Mouse (Mus musculus): ENCODE data around the gene Egfl7.

Gene Egfl7

DNA sequence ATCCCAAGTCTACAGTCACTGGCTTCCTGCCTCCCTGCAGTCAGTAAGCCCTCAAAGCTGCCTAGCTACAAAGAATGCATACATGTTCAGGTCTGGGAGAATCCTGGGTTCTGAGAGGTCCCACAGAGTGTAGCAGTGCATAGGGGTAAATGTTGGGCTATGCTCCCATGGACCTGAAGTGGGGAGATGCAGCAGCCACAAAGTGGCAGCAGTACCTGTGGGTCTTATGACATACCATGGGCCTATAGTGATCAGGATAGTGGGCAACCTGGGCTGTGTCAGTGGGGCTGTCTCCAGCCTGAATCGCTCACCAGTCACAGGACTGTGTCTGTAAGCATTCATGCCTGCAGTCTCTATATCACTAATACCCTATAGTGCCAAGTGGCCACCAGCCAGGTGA, at the start of gene Egfl7:
Egfl7 (plus strand) TSS at position 301 of the 400 bp plus-strand sequence.
- in situ Hi-C loops (cut with MboI; ENCODE audit: low pct_unique_long_range_greater_than_20kb in 1 of 2, low sequenced_read_pairs in 2 of 2, unreplicated experiment in 1 of 2), result no loop called here

DNA sequence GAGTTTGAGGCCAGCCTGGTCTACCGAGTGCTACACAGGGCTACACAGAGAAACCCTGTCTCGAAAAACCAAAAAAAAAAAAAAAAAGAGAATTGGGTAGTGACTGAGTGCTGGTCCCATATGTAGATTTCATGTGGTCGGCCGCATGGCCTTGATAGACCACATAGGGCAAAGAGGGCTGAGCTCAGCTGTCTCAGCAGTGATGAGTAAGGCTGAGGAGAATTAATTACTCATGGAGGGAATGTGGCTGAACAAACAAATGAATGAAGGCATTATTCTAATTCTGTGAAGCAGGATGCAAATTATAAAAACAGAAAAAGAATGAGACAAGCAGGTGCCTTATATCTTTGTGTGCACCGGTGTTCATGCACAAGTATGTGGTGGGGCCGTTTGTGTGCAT, 48.0 kb upstream of the Egfl7 start:
- in situ Hi-C loops (cut with MboI; ENCODE audit: low pct_unique_long_range_greater_than_20kb in 1 of 2, low sequenced_read_pairs in 2 of 2, unreplicated experiment in 1 of 2), result no loop called here

DNA sequence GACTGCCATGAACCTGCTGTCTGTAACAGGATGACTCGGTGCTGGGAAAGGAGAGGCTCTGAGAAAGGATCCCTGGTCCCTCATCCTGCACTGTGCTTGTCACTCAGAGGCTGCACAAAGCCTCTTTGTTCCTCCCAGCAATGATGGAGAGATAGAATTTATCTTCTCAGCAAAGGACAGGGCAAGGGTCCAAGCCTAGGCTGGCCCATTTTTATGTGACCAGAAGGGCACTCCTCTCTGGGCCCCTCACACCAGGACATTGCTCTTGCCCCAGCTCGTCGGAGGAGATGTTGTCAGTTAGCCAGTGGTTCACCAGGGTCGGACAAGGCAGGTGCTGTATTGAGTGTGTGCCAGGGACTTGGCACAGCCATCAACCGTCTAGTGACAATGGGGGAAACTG, 46.6 kb upstream of the Egfl7 start:
- in situ Hi-C loops (cut with MboI; ENCODE audit: low pct_unique_long_range_greater_than_20kb in 1 of 2, low sequenced_read_pairs in 2 of 2, unreplicated experiment in 1 of 2), result no loop called here

DNA sequence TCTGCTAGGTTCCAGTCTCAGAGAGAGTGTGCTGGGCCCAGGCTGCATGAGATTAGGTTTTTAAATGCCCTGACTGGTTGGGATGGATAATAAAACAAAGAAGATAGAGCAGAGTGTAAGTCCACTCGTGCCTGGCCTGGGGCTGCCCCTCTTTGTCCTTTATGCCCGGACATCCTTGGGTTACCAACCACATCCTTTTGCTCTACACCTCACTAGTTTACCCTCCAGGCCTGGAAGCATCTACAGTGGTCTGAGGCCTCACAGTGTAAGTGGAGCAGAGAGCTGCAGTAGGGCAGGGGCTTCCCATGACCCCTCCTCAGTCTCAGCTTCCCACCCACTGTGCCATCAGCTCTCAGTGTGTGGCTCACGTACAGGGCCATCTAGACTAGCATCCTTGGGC, 45.7 kb upstream of the Egfl7 start:
- in situ Hi-C loops (cut with MboI; ENCODE audit: low pct_unique_long_range_greater_than_20kb in 1 of 2, low sequenced_read_pairs in 2 of 2, unreplicated experiment in 1 of 2), result no loop called here

DNA sequence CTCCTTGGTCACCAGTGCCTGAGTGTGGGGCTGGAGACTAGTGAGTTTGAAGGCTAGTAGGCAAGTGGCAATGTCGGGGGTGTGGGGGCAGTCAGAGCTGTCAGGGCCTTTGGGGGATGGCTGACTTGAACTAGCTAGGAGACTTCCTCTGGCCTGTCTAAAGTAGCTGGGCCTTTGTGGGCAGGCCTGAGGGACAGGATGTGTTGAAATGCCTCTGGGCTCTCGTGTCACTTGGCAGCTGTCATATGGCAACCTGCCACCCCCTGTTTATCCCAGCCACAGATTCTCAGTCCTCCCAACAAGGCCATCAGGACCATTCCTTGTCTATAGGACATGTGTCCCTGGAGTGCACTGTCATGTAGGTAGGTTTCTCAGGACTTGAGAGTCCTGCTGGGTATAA, 45.2 kb upstream of the Egfl7 start:
- in situ Hi-C loops (cut with MboI; ENCODE audit: low pct_unique_long_range_greater_than_20kb in 1 of 2, low sequenced_read_pairs in 2 of 2, unreplicated experiment in 1 of 2), result no loop called here

DNA sequence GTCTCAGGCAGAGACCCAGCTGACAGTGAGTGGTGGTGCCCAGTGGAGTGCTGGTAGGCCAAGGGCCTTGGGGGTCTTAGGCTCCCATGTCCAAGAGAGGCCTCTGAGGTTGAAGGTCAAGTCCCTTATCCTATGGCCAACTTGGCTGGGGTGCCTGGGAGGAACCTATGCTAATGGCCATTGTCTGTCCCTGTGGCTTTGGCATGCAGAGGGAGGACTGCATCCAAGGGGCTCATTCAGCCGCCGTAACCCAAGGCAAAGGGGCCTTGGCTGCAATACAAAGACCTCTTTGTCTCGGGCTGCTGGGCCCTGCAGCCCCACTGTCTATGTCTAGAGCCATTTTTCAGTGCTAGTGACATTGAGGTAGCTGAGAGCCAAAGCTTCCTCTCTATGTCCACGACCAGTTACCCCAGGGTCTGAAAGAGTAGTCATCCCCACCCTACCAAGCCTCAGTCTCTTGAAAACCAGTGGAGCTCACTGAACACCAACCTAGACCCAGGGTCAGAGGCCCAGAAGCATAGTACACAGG, 44.2 kb upstream of the Egfl7 start:
- in situ Hi-C loops (cut with MboI; ENCODE audit: low pct_unique_long_range_greater_than_20kb in 1 of 2, low sequenced_read_pairs in 2 of 2, unreplicated experiment in 1 of 2), result no loop called here

DNA sequence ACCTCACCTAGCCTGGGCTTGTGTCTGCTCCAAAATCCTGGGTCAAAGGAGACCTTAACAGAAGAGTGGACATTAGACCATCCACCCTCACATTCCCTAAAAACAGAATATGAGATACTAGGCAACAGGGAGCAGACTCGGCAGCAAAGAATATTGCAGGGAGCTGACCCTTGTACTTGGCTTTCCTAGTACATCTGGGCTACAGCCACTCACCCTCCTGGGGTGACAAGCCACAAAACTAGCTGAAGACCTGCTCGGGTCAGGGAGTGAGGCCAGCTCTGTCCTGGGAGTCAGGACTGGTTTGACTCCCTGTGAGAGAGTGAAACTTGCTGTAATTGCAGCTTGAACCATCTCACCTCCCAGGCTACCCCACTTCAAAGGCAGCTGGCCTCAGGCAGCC, 40.3 kb upstream of the Egfl7 start:
- in situ Hi-C loops (cut with MboI; ENCODE audit: low pct_unique_long_range_greater_than_20kb in 1 of 2, low sequenced_read_pairs in 2 of 2, unreplicated experiment in 1 of 2), result no loop called here

DNA sequence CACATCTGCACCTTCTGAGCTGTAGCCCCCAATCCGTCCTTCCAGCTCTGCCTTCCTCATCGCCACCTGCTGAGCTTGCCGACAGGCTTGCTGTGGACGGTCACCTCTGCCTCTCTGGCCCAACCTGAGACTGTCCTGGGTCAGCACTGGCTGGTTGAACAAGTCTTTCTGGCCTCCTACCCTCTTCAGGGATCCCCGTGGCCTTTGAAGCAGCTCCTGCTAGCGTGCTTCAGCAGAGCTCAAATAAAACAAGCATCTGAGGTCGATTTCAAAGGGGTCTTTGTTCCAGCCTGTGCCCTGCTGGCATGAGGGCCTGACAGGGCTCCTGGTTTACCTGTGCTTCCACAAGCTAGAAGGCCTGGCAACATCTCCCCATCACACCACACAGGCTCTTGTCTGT, 39.1 kb upstream of the Egfl7 start:
- in situ Hi-C loops (cut with MboI; ENCODE audit: low pct_unique_long_range_greater_than_20kb in 1 of 2, low sequenced_read_pairs in 2 of 2, unreplicated experiment in 1 of 2), result no loop called here

DNA sequence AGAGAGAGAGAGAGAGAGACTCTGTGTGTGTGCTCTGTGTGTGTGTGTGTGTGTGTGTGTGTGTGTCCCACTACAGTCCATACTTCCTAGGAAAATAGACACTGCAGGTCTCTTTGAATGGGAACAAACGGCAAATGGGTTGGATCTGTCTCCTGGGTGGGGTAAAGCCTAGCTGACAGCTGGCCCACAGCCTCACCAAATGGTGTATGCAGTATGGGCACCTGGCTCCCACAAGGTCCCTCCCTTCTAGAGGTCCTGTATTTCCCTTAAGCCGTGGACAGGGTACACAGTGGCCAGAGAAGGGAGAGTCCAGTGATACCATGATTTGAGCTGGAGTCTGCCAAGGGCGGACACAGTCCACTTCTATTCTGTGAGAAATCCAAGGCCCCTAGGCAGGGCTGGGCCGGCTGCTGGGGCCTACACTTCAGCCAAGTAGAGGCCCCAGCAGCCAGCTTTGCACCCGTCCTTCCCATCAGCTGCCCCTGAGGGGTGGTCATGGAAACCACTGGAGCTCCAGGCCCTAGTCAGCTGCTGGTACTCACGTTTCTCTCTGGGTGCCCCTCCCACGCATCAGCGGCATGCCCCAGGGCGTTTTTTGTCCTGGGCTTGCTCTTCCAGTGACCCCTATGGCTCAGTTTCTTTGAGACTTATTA, 38.4 kb upstream of the Egfl7 start:
- in situ Hi-C loops (cut with MboI; ENCODE audit: low pct_unique_long_range_greater_than_20kb in 1 of 2, low sequenced_read_pairs in 2 of 2, unreplicated experiment in 1 of 2), result no loop called here

DNA sequence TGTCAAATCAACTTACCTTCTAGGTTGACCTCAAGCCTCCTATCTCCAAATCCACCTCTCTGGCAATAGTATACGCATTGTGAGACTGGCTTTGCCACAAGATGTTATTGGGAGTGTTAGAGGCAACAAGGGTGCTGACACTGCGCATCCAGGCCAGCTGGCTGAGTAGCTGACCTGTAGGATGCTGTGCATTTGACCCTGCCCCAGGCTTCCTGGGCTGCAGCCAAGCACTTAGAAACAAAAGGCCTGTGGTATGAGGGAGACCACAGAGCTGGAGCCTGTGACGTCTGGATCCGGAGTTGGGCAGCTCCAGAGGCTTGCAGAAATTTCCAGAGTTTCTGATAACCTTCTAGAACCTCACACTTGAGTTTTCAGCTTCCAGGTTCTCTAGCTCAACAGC, 36.7 kb upstream of the Egfl7 start:
- in situ Hi-C loops (cut with MboI; ENCODE audit: low pct_unique_long_range_greater_than_20kb in 1 of 2, low sequenced_read_pairs in 2 of 2, unreplicated experiment in 1 of 2), result no loop called here

DNA sequence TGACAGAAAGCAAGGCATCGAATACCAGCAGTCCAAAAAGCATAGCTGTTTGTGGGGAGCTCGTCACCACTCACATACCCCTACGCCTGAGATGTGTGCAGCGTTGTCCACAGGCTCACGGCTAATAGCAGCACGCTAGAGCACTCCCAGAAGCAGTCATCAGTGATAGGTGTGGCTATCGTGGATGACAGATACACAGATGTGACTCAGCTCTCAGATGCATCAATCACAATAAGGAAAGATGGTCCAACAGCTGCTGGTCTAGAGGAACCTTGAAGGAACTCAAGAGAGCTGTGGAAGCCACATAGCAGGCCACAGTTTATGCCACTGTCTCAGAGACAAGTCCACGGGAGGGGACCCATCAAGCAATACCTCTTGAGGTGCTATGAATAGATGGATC, 36.0 kb upstream of the Egfl7 start:
- in situ Hi-C loops (cut with MboI; ENCODE audit: low pct_unique_long_range_greater_than_20kb in 1 of 2, low sequenced_read_pairs in 2 of 2, unreplicated experiment in 1 of 2), result no loop called here

DNA sequence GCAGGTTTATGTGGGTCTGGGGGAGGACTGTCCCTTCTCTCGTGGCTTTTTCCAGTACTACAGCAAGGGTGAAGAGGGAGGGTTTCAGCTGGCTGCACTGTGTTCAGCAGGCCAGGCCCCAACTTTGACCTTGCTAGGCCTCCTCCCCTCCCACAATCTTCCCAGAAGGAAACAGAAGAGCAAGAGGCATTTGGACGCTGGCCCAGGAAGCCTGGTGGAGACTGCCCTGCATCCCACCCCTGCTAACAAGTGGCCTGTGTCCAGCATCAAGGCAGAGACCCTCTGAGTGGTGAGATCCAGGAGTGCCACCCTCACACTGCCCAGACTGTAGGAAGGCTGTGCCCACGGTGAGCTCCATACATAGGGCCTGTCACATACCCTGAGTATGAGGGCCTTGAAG, 35.5 kb upstream of the Egfl7 start:
- in situ Hi-C loops (cut with MboI; ENCODE audit: low pct_unique_long_range_greater_than_20kb in 1 of 2, low sequenced_read_pairs in 2 of 2, unreplicated experiment in 1 of 2), result no loop called here

DNA sequence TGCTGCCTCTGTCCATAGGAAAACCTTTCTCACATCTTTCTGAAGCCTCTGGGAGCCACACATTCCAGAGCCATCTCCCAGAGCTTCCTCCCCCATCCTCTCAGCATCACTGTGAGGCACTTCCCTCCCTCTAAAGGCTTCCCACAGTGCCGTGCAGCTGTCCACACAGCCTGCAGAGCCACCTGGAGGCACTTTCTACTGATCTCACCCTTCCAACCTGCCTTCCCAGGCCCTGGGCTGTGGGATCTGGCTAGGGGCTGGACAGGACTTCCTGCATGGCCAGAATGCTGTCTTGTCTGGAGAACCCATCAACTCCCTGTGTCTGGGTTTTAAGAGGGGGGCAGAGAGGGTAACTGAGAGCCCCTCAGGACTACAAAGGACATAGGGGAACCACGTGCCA, 32.3 kb upstream of the Egfl7 start:
- in situ Hi-C loops (cut with MboI; ENCODE audit: low pct_unique_long_range_greater_than_20kb in 1 of 2, low sequenced_read_pairs in 2 of 2, unreplicated experiment in 1 of 2), result no loop called here

DNA sequence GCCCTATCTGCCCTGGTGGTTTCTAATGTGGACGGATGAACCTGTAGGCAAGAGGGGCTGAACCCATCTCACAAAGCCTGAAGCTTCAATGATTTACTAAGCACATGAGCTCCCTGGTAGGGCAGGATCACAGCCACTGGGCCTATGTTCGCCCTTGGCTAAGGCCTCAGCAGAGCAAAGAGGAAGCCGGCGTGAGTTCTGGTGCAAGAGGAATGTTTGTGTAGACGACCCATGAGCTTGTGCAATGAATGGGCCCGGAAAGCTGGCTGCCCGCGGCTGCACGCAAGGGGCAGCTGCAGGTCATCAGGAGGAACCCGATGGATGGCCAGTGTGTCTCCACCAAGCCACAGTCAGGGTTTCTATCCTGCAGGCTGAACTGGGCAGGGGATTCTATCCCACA, 30.0 kb upstream of the Egfl7 start:
- in situ Hi-C loops (cut with MboI; ENCODE audit: low pct_unique_long_range_greater_than_20kb in 1 of 2, low sequenced_read_pairs in 2 of 2, unreplicated experiment in 1 of 2), result loop anchor here (25.0 kb wide), 2 partner anchors 238 to 388 kb away; partner anchors contain the start of gene Gpsm1 (in 1 of the 2)

DNA sequence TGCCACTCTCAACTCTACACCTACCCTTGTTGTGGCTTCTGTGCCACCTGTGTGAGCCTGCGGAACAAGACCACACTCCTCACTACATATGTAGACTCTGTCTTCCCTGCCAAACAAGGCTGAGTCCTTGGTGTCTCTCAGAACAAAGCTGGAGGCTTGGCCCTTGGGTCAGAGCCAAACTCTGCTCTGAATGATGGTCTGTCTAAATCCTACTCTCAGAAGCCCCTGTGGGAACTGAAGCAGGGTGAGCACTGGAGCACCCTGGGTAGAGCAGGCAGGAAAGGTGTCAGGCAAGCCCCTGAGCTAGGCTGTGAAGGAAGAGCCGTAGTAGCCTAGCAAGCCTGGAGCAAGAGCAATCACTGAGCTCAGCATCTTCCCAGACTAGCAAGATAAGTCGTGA, 29.6 kb upstream of the Egfl7 start:
- in situ Hi-C loops (cut with MboI; ENCODE audit: low pct_unique_long_range_greater_than_20kb in 1 of 2, low sequenced_read_pairs in 2 of 2, unreplicated experiment in 1 of 2), result loop anchor here (25.0 kb wide), 2 partner anchors 238 to 388 kb away; partner anchors contain the start of gene Gpsm1 (in 1 of the 2)

DNA sequence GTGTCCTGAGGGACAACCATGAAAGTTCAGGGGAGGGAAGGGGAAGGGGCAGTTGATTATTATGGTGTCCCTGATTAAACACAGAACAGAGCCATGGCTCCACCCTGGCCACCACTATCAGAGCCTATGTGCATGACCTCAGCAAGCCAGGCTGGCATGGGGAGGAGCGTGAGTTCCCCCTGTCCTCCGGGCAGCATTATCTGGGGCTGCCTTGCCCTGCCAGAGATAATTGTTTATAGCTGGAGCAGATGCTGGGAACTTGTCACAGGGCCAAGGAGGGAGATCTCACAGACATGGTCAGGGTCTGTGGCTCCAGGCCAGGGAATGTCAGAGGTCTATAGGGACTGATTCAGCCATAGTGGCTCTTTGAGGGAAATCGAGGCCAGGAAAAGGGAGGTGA, 29.0 kb upstream of the Egfl7 start:
- in situ Hi-C loops (cut with MboI; ENCODE audit: low pct_unique_long_range_greater_than_20kb in 1 of 2, low sequenced_read_pairs in 2 of 2, unreplicated experiment in 1 of 2), result loop anchor here (25.0 kb wide), 2 partner anchors 238 to 388 kb away; partner anchors contain the start of gene Gpsm1 (in 1 of the 2)

DNA sequence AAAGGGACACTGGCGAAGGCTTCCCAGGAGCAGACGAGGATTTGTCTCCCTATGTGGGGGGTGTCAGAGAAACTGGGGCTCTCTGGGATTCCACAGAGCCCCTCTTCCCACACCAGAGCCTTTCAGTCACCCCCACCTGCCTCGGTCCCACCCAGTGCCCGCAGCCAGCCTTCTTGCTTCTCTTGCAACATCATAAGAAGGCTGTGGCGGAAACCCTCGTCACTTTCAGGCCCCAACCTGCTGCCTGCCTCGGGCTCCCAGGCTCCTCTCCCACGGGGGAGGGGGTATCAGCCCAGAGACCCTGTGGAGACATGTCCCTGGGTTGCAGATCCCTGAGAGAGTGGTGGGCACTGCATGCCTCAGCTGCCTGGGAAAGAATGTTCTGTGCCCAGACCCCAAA, 28.4 kb upstream of the Egfl7 start:
- in situ Hi-C loops (cut with MboI; ENCODE audit: low pct_unique_long_range_greater_than_20kb in 1 of 2, low sequenced_read_pairs in 2 of 2, unreplicated experiment in 1 of 2), result loop anchor here (25.0 kb wide), 2 partner anchors 239 to 389 kb away; partner anchors contain the start of gene Gpsm1 (in 1 of the 2)

DNA sequence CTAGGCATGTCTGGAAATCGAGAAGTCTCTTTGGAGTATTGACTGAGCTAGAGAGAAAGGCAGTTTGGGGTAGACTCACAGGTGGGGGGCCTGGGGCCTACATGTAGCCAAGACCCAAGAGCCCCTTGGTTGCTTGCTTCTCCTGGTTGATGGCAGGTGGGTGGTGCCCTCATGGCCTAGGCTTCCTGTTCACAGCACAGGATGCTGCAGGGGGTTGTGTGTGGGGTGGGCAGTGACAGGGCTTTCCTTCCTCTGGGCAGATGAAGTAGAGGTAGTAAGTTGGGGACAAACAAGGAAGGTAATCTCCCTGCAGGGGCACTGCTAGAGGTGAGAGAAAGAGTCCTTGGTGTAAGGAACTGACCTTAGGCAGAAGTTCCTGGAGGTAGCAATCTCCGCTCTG, 27.7 kb upstream of the Egfl7 start:
- in situ Hi-C loops (cut with MboI; ENCODE audit: low pct_unique_long_range_greater_than_20kb in 1 of 2, low sequenced_read_pairs in 2 of 2, unreplicated experiment in 1 of 2), result loop anchor here (25.0 kb wide), 2 partner anchors 240 to 390 kb away; partner anchors contain the start of gene Gpsm1 (in 1 of the 2)

DNA sequence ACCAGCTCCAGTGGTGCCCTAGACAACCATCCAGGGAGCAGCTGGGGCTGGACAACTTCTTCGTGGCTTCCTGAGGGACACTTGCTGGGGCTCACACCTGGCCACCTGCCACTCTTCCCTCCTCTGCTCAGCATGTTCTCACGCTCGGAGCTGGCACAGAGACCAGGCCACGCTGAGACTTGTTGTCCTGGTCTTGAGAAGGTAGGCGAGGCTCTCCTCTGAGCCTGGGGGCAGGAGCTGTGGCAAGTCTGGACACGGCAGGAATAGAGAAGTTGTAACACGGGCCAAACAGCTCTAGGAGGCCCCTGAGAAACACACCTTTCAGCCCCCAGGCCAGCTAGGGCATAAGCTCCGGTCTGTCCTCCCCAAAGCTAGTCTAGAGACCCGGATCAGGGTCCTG, 25.9 kb upstream of the Egfl7 start:
- in situ Hi-C loops (cut with MboI; ENCODE audit: low pct_unique_long_range_greater_than_20kb in 1 of 2, low sequenced_read_pairs in 2 of 2, unreplicated experiment in 1 of 2), result loop anchor here (25.0 kb wide), 2 partner anchors 242 to 392 kb away; partner anchors contain the start of gene Gpsm1 (in 1 of the 2)

DNA sequence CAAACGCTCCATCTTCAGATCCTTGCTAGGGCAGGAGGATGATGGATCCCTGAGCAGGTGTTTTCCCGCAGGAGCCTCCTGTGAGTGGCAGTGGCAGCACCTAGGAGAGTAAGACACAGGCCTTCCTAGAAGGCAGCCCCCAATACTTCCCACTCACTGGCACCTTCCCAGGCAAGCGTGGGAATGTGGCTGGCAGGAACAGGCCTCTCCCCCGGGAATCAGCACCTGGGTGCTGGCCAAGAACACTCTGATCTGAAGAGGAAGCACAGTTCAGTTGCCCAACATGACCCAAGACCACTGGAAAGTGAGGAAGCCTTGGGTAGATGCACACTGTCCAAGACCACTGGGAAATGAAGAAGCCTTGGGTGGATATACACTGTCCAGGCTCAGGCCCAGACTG, 24.7 kb upstream of the Egfl7 start:
- in situ Hi-C loops (cut with MboI; ENCODE audit: low pct_unique_long_range_greater_than_20kb in 1 of 2, low sequenced_read_pairs in 2 of 2, unreplicated experiment in 1 of 2), result loop anchor here (25.0 kb wide), 2 partner anchors 243 to 393 kb away; partner anchors contain the start of gene Gpsm1 (in 1 of the 2)
